Mouse (Mus musculus) hindbrain, embryonic 11.5 days (tissue): ENCODE results near the gene Rnf10. TPM values are rescaled to one million over a fixed set of nuclear protein-coding genes. Genes with fewer than 3 reads are reported as not detected.
A peak's percentile ranks its signal among the peaks of the same experiment; 100 is the strongest.

Experiments used
- ATAC-seq: fragments of 200-750 bp; cut with Nextera tagmentation; 2 replicates; pipeline ENCODE4 v1.8.0; 2017; ENCODE audit warnings: mild to moderate bottlenecking, moderate TSS enrichment, moderate library complexity; ENCODE audit not compliant: low FRiP score
- DNase-seq: peaks from one replicate; pipeline ENCODE4 v3.0.0-alpha.2; 2015; ENCODE audit warnings: low spot score
- H3K27ac ChIP-seq: fragments of 300-500 bp; sonication (generic); 2 replicates; pipeline ENCODE4 v1.5.1; 2014; ENCODE audit warnings: mild to moderate bottlenecking, low read depth, low read length
- H3K27me3 ChIP-seq: fragments of 300-500 bp; sonication (generic); 2 replicates; pipeline ENCODE4 v1.6.1; 2014; ENCODE audit warnings: mild to moderate bottlenecking, low read length, moderate library complexity, mixed read lengths; ENCODE audit not compliant: control insufficient read depth, insufficient read depth
- H3K36me3 ChIP-seq: fragments of 300-500 bp; sonication (generic); 2 replicates; pipeline ENCODE4 v1.6.1; 2014; ENCODE audit warnings: mild to moderate bottlenecking, low read length, moderate library complexity, mixed read lengths; ENCODE audit not compliant: control insufficient read depth, insufficient read depth
- H3K4me1 ChIP-seq: fragments of 300-500 bp; sonication (generic); replicated peaks from 2 replicates; pipeline ENCODE4 v1.6.1; 2014; ENCODE audit warnings: low read length, mixed read lengths; ENCODE audit not compliant: control insufficient read depth, insufficient read depth
- H3K4me2 ChIP-seq: fragments of 300-500 bp; sonication (generic); replicated peaks from 2 replicates; pipeline ENCODE4 v1.6.1; 2014; ENCODE audit warnings: mild to moderate bottlenecking, low read depth, low read length
- H3K4me3 ChIP-seq: fragments of 300-500 bp; sonication (generic); 2 replicates; pipeline ENCODE4 v1.5.1; 2014; ENCODE audit warnings: low read depth, low read length
- H3K9ac ChIP-seq: fragments of 300-500 bp; sonication (generic); 2 replicates; pipeline ENCODE4 v1.6.1; 2014; ENCODE audit warnings: low read depth, low read length
- H3K9me3 ChIP-seq: fragments of 300-500 bp; sonication (generic); 2 replicates; pipeline ENCODE4 v1.6.1; 2016; ENCODE audit warnings: low read length; ENCODE audit not compliant: control insufficient read depth
- WGBS: fragments of 180-500 bp; shearing (Covaris S2); extraction: QIAGEN DNeasy Blood & Tissue Kit; methylation state at CpG from one replicate; pipeline ENCODE4 v1.1.7; 2014; 5-methylcytosine and 5-hydroxymethylcytosine counted together
- polyA plus RNA-seq: library from polyadenylated mRNA; unstranded; fragments of >200 nt; fragmentation: Nextera tagmentation; extraction: Ambion mirVana; gene quantifications from 2 replicates; pipeline ENCODE4 v1.2.1, GENCODE M21; 2014

Gene Rnf10
- polyA plus RNA-seq, 1 experiment from 2014 or later, result 65.9 TPM

DNA sequence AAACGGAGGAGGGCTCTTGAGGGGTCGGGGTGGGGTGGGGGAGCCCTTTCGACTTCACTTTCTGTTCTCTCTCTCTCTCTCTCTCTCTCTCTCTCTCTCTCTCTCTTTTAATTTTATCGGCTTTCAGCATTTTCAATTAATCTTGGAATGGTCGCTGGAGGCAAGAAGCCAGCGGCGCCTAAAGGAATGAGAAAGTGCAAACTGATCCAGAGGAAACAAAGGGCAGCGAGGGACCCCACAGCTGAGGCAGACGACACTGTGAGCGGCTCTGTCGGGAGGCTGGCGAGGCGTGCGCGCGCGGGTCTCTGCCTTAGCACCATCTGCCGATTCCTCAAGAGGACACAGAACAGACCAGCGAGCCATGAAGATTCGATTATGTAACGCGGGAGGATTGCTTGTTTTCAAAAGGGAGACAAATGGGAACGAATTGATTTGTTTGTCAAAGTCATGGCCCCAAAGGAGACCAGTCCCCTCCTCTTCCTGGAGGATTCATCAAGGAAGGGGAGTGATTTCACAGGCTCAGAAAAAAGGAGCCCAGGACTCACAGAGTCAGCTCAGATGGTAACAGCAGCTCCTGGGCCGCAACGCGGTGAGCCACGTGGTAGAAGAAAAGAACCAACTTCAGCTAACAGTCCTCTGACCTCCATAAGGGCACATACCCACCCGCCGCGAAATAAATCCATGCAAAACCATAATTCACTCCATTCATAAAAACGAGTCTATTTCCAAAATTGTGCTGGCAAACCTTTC lies 68.0 kb downstream of the Rnf10 start:
- H3K4me2 ChIP-seq, result peak overlapping the region; percentile 34
- H3K27me3 ChIP-seq, result no peaks in the 10 kb centered on the region; the same call in 1 of the 2 replicates
- WGBS, result 3% methylated on average over 31 of the region's 31 CpGs
- peak; percentile 94 for ATAC-seq
- H3K4me3 ChIP-seq, result 0 out of 2 replicates have a peak overlapping the region, but pooled peaks have one; percentile 13
- DNase-seq, result peak; percentile 87
- H3K9me3 ChIP-seq, result no peaks in the 10 kb centered on the region
- peak overlapping the region; percentile 84 for H3K27ac ChIP-seq
- H3K36me3 ChIP-seq, result no peaks in the 10 kb centered on the region
- peak overlapping the region; percentile 54 for H3K9ac ChIP-seq
- peaks cover 5% of the 10 kb centered on the region for H3K4me1 ChIP-seq

DNA sequence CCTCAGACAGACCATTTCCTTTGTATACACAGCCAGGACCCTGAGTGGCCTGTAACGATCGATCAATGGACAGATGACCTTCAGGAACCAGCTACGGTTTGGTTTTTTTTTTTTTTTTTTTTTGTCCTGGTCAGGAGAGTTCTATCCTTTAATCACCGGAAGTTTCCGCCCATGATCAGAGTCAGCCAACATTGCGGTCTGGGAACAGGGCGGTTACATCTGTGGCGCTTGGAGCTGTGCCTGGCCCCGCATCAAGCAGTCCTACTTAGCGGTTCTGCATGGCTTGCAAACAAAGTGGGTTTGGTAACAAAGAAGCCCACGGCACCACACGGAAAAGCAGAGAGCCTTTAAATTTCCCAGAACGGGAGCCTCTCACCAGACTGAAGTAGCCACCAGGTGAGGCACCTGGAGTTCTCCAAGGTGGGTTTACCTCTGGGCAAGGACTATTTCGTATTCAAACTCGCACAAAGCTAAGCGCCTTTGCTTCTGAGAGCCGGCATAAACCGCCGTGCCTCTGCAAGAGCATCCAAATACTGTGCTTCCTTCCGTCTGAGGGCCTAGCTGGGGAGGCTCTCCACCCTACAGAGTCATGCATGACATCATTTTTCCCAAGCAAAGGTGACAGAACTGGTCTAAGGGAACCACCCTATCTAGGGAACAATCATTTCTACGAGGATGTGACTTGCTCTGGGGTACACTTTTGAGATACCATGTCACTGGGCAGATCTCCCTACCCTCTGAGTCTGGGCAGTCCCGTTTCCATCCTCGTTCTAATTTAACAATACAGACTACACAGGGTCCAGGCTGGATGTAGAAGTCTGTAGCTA lies 68.8 kb downstream of the Rnf10 start:
- ATAC-seq (peak; percentile 65), DNase-seq (peak; percentile 56)
- H3K36me3 ChIP-seq, result no peaks in the 10 kb centered on the region
- H3K4me3 ChIP-seq, result 0 out of 2 replicates have a peak overlapping the region, but pooled peaks have one; percentile 4
- H3K9ac ChIP-seq, result peak overlapping the region; percentile 54
- no peaks in the 10 kb centered on the region for H3K9me3 ChIP-seq
- H3K4me2 ChIP-seq, result peak overlapping the region; percentile 34
- H3K4me1 ChIP-seq, result peaks cover 5% of the 10 kb centered on the region
- H3K27ac ChIP-seq, result peak overlapping the region; percentile 84
- H3K27me3 ChIP-seq, result no peaks in the 10 kb centered on the region; the same call in 1 of the 2 replicates
- WGBS, result 14% methylated on average over 23 of the region's 23 CpGs

DNA sequence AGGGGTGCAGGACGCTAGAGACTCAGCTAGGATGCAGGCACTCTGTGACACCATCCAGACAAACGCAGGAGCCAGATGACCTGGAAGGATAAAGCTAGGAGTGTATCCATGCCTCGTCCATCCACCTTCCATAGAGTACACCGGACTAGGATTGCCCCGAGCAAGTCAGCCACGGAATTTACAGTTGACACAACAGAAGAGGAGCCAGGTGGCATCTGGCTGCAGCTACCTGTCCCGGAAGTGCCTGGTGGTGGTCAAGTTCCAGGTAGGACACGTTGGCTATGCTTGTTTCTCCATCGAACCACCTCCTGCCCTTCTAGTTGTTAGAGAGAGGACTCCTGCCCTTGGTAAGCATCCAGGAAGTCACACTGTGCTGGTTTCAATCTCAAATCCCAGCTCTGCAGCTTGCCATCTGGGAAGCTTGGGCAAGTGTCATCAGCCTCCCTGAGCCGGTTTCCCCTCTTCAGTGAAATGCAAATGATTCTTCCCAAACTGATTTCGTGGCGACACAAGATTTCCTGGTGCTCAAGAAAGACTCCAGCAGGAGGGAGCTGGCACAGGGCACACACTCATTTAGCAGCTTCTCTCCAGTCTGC lies 78.0 kb downstream of the Rnf10 start:
- Histone ChIP-seq H3K4me1 (peaks cover 13% of the 10 kb centered on the region; the same call in 1 of the 2 replicates), H3K9ac (no peak overlapping the region), H3K4me3 (peak overlapping the region; percentile 59), H3K4me2 (peak overlapping the region; percentile 100), H3K9me3 (no peaks in the 10 kb centered on the region), H3K36me3 (no peaks in the 10 kb centered on the region), H3K27me3 (peaks cover 56% of the 10 kb centered on the region), H3K27ac (no peak overlapping the region)
- no peak; the same call in 1 of the 2 replicates for ATAC-seq
- WGBS, result 5% methylated on average over 12 of the region's 12 CpGs
- no peak for DNase-seq

DNA sequence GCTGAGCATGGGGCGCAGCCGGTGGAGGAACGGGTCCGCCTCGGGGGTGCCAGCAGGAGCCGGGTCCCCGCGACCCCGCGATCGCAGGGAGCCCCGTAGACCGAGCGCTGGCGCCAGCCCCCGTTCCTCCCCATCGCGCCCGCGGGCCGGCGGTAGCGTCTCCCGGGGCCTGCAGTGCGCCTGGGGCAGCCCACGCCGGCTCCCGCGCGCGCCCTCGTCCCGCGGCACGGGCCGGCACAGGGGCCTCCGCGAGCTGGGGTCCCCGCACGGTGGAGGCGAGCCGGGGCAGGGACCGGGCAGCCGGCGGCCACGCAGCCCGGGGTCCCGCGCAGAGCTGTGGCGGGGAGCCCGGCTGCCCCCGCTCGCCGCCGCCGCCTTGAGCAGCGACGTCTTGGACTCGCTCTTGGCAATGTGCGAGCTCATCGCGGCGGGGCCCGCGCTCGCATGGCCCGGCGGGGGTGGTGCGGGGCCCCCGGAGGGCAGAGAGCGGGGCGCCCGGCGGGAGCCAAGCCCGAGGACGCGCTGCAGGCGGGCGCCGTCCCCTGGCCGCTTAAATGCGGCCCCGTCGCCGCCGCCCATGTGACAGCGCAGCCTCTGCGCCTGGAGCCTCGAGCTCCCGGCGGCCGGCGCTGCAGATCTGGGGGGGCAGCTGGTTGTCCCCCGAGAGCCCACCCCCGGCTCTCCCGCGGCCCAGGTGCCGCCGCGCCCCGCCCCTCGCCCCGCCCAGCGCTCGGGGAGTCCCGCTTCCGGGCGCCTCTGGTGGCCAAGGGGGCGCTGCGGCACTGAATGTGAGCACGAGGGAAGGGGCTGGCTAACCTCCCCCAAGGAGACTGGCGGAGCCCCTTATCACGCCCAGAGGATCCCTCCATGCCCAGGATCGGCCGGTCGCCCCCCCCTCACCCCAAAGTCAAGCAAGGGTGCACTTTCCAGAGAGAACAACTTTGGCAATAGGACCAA lies 78.8 kb downstream of the Rnf10 start, which contains the start of gene Cabp1:
TSS of gene Cabp1 (minus strand) at position 713 of the 957 bp plus-strand sequence.
- peak within 1 kb of the TSS; percentile 59 for H3K4me3 ChIP-seq
- H3K36me3 ChIP-seq, result no peaks in the 10 kb centered on the region
- peaks cover 13% of the 10 kb centered on the region; the same call in 1 of the 2 replicates for H3K4me1 ChIP-seq
- peak; percentile 79 for ATAC-seq
- peak within 1 kb of the TSS; percentile 64 for H3K9ac ChIP-seq
- peaks cover 61% of the 10 kb centered on the region for H3K27me3 ChIP-seq
- no peaks in the 10 kb centered on the region for H3K9me3 ChIP-seq
- H3K4me2 ChIP-seq, result peak within 1 kb of the TSS; percentile 100
- peak; percentile 84 for DNase-seq
- whole genome bisulfite sequencing, result 1% methylated on average over 56 of the region's 116 CpGs
- H3K27ac ChIP-seq, result 0 out of 2 replicates have a peak within 1 kb of the TSS, but pooled peaks have one; percentile 51

DNA sequence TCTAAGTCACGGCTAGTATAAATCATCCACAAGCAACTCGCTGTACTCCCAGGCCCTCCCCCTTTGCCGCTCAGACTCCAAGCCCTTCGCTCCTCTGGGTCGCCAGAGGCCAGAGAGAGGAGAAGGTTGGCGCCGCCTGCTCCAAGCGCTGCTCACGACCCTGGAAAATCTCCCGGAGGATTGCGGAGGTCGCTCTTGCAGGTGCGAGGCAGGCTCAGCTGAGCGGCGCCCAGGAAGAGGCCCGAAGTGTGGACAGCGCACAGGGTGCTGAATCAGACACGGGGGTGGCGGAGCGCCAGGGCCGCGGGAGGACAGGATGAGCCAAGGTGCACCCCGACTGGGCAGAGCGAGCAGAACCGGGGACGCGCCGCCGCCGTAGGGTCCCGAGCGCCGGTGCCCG lies 79.5 kb downstream of the Rnf10 start:
- DNase-seq (peak; percentile 51), ATAC-seq (0 out of 2 replicates have a peak, but pooled peaks have one; percentile 14)
- Histone ChIP-seq H3K9me3 (no peaks in the 10 kb centered on the region), H3K27ac (no peak overlapping the region), H3K4me2 (peak overlapping the region; percentile 100), H3K9ac (peak overlapping the region; percentile 64), H3K4me1 (peaks cover 13% of the 10 kb centered on the region; the same call in 1 of the 2 replicates), H3K27me3 (peaks cover 61% of the 10 kb centered on the region), H3K36me3 (no peaks in the 10 kb centered on the region), H3K4me3 (peak overlapping the region; percentile 59)
- WGBS, result under 1% methylated on average over 33 of the region's 34 CpGs

DNA sequence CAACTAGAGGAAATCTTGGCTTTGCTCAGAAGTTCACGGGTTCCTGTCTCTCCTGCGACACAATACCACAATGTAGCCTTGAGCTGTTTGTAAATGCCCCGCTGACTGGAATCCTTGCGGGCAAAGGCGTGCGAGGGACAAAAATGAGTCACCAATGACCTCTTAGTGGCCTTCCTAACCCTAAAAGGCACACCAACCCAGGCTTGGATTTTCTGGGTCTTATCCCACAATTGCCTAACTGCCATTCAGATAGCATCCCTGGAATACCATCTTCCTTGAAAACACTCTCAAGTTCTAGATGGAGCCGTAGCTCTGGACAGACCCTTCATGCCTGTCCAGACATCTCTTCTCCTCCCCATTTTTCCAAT lies 79.9 kb downstream of the Rnf10 start:
- no peak overlapping the region for H3K27ac ChIP-seq
- no peaks in the 10 kb centered on the region for H3K9me3 ChIP-seq
- H3K4me1 ChIP-seq, result peaks cover 13% of the 10 kb centered on the region; the same call in 1 of the 2 replicates
- H3K9ac ChIP-seq, result peak overlapping the region; percentile 64; the same call in 1 of the 2 replicates
- H3K36me3 ChIP-seq, result no peaks in the 10 kb centered on the region
- H3K4me3 ChIP-seq, result peak overlapping the region; percentile 59
- peaks cover 61% of the 10 kb centered on the region for H3K27me3 ChIP-seq
- peak overlapping the region; percentile 100 for H3K4me2 ChIP-seq
- ATAC-seq, result no peak
- peak; percentile 61 for DNase-seq
- whole genome bisulfite sequencing, result 11% methylated on average over 7 of the region's 7 CpGs

DNA sequence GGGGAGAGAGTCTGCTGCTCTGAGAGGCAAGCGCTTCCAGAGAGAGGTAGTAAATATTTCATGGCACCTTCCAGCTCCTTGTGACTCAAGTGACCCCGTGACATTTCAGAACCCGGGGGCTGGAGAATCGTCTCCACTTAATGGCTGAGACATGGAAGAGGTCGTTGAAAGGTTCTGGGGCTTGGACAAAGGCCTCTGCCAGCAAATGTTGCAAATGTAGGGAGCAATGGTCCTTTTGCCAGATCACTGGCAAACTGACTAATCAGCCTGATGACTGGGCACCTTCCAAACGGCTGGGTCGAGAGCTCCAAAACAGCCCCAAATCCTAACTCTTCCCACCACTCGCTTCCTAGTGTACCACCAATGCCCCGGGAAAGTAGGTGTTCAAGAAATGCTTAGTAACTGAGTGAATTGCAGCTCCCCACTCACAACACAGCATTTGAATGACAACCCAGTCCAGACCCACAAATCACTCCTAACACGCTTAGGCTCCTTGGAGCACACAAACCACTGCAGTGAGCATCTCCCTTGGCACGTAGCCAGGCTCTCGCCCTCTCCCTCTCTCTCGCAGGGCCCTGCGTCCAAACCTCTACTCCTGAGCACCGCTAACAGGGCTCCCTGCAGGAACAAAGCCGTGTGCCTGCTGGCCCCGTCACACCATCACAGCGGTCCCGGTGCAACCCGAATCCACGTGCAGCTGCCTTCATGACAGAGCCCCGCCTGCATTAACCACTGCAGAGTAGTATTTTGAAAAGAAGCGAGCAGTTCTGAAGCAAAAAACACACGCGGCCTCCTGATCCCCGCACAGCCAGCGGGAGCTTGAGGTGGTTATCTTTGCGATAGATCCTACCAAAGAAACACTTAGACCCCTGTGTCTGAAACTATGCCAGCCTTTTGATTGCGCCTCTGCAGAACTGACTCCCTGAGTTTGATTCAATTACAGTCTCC lies 80.5 kb downstream of the Rnf10 start:
- H3K9ac ChIP-seq, result peak overlapping the region; percentile 64; the same call in 1 of the 2 replicates
- peak overlapping the region; percentile 59 for H3K4me3 ChIP-seq
- H3K4me1 ChIP-seq, result peaks cover 18% of the 10 kb centered on the region; the same call in 1 of the 2 replicates
- no peak overlapping the region for H3K27ac ChIP-seq
- no peaks in the 10 kb centered on the region for H3K36me3 ChIP-seq
- H3K27me3 ChIP-seq, result peaks cover 61% of the 10 kb centered on the region
- H3K9me3 ChIP-seq, result no peaks in the 10 kb centered on the region
- DNase-seq, result peak; percentile 27
- no peak for ATAC-seq
- 6% methylated on average over 29 of the region's 29 CpGs for WGBS
- H3K4me2 ChIP-seq, result peak overlapping the region; percentile 100
